Mouse (Mus musculus) cerebellum, adult 2 months (tissue): ENCODE results near the gene Isyna1.

Experiments used
- CTCF ChIP-seq: fragments of 200-500 bp; IDR thresholded peaks from 2 replicates; pipeline ENCODE4 v1.5.1; 2011; ENCODE audit warnings: low read depth, mild to moderate bottlenecking, control low read depth, low read length, moderate library complexity, borderline replicate concordance; ENCODE audit not compliant: insufficient read depth
- POLR2A ChIP-seq: fragments of 200-500 bp; IDR thresholded peaks from 2 replicates; pipeline ENCODE4 v1.6.1; 2011; ENCODE audit warnings: low read length, control low read depth, borderline replicate concordance; ENCODE audit not compliant: insufficient read depth

GRCm38 (mm10) chr8:70630532-70631381 is 36.6 kb downstream of the Isyna1 start:
- TF ChIP-seq CTCF: no peak
- no peak for TF ChIP-seq POLR2A
